Mouse (Mus musculus) left cerebral cortex, postnatal 36 days (tissue): Measurements from ENCODE around the gene Ctdsp2. TPM values are rescaled to one million over a fixed set of nuclear protein-coding genes. Genes with fewer than 3 reads are reported as not detected.

Experiments
- DNase-seq, 2 experiments: peaks; one replicate each; pipeline ENCODE4 v3.0.0; 2021 to 2022; ENCODE audit warnings: low spot score in 2 of 2, mixed read lengths in 1 of 2
- intact Hi-C: fragments of 180-260 bp; cut with DNase I; formaldehyde crosslinking; loops from one replicate; pipeline ENCODE4 v1.15.1; 2025
- microRNA-seq: library from miRNA; unstranded; fragments of <30 nt; microRNA quantifications from one replicate; pipeline ENCODE4 v1.2.0, GENCODE M21; 2022
- total RNA-seq, 2 experiments: library from RNA; stranded (reverse); gene quantifications; 2 replicates each; pipeline ENCODE4 v1.2.3; 2021

The Ctdsp2 gene
- total RNA-seq, 2 experiments from 2014 or later, result 72.0 to 74.1 TPM

GRCm38 (mm10) chr10:127033301-127033741 lies 54.8 kb downstream of the Ctdsp2 start:
- no peak for DNase-seq
- intact Hi-C loops, result loop anchor here (5.0 kb wide), 2 partner anchors 36 to 51 kb away; no protein-coding TSS in a partner anchor

GRCm38 (mm10) chr10:127036273-127036672 lies 57.8 kb downstream of the Ctdsp2 start:
- no peak for DNase-seq
- intact Hi-C loops, result no loop called here

GRCm38 (mm10) chr10:127037641-127038040 lies 59.1 kb downstream of the Ctdsp2 start:
- intact Hi-C loops, result no loop called here
- DNase-seq, result no peak

GRCm38 (mm10) chr10:127040569-127041214 lies 62.2 kb downstream of the Ctdsp2 start:
- DNase-seq, result peak; percentile 35 to 60
- intact Hi-C loops, result no loop called here

GRCm38 (mm10) chr10:127041274-127041766 lies 62.8 kb downstream of the Ctdsp2 start, which contains the start of the genes Mettl1 and Eef1akmt3:
Gene Mettl1, plus strand, starts transcription at chr10:127041414.
Gene Eef1akmt3, minus strand, starts transcription at chr10:127041513.
- intact Hi-C loops, result no loop called here
- peak; percentile 48 to 50 for DNase-seq

GRCm38 (mm10) chr10:127041774-127042338 lies 63.3 kb downstream of the Ctdsp2 start:
- DNase-seq, result peak; percentile 93
- intact Hi-C loops, result no loop called here

- no peak for DNase-seq
- intact Hi-C loops, result no loop called here
Observed at GRCm38 (mm10) chr10:127042468-127043115, 64.1 kb downstream of the Ctdsp2 start.

- intact Hi-C loops, result no loop called here
- no peak for DNase-seq
Observed at GRCm38 (mm10) chr10:127043187-127043586, 64.7 kb downstream of the Ctdsp2 start.

- DNase-seq, result no peak
- intact Hi-C loops, result no loop called here
Observed at GRCm38 (mm10) chr10:127047954-127048353, 69.4 kb downstream of the Ctdsp2 start, which contains the start of gene Cyp27b1. Gene Cyp27b1, plus strand, starts transcription at chr10:127048250.

- DNase-seq, result no peak
- intact Hi-C loops, result no loop called here
Observed at GRCm38 (mm10) chr10:127048608-127049394, 70.3 kb downstream of the Ctdsp2 start.

Small RNA genes within 50 kb of the gene (microRNA-seq; reads per million reads assigned to microRNA genes)
- gene Mir26a-2 (382 reads per million, percentile 67 among the genes with 10 or more reads in this experiment), gene Mir546 (not detected)

Other genes with a start within 250 kb of the Ctdsp2 start
- gene Atp23, start 77.4 kb upstream of the Ctdsp2 start, total RNA-seq, result 1 to 10 TPM; 8.9 to 9.5 TPM
- under 1 TPM; 0.16 to 0.20 TPM for gene Avil, start 22.0 kb downstream of the Ctdsp2 start, total RNA-seq
- 10 to 100 TPM; 21.7 to 28.8 TPM for gene Tsfm, start 52.1 kb downstream of the Ctdsp2 start, total RNA-seq
- 10 to 100 TPM in 1 of 2 experiments, 1 to 10 TPM in 1; 9.2 to 10.6 TPM for gene Mettl1, start 62.7 kb downstream of the Ctdsp2 start, total RNA-seq
- not detected for gene Eef1akmt3, start 62.8 kb downstream of the Ctdsp2 start, total RNA-seq
- gene Cyp27b1, start 69.5 kb downstream of the Ctdsp2 start, total RNA-seq, result 1 to 10 TPM in 1 of 2 experiments, under 1 TPM in 1; 0.39 to 1.2 TPM
- gene March9, start 81.5 kb downstream of the Ctdsp2 start, total RNA-seq, result 10 to 100 TPM; 21.5 to 24.9 TPM
- 10 to 100 TPM; 76.9 to 88.1 TPM for gene Cdk4, start 84.8 kb downstream of the Ctdsp2 start, total RNA-seq
- 10 to 100 TPM; 63.5 to 66.3 TPM for gene Tspan31, start 91.5 kb downstream of the Ctdsp2 start, total RNA-seq
- 100 to 1,000 TPM; 680 to 686 TPM for gene Agap2, start 96.6 kb downstream of the Ctdsp2 start, total RNA-seq
- 100 to 1,000 TPM; 118 to 119 TPM for gene Os9, start 142.4 kb downstream of the Ctdsp2 start, total RNA-seq
- gene B4galnt1, start 186.5 kb downstream of the Ctdsp2 start, total RNA-seq, result 100 to 1,000 TPM; 116 to 122 TPM
- 1 to 10 TPM; 1.8 to 4.4 TPM for gene Slc26a10, start 201.9 kb downstream of the Ctdsp2 start, total RNA-seq
- gene Arhgef25, start 211.4 kb downstream of the Ctdsp2 start, total RNA-seq, result 100 to 1,000 TPM; 173 to 176 TPM
- 100 to 1,000 TPM; 195 to 221 TPM for gene Dtx3, start 217.0 kb downstream of the Ctdsp2 start, total RNA-seq
- 100 to 1,000 TPM in 1 of 2 experiments, 10 to 100 TPM in 1; 94.6 to 106 TPM for gene Pip4k2c, start 232.9 kb downstream of the Ctdsp2 start, total RNA-seq